Mouse (Mus musculus) monocyte, adult 5-6 weeks (primary cell): ENCODE results near the gene Trmt44. TPM values are rescaled to one million over a fixed set of nuclear protein-coding genes. Genes with fewer than 3 reads are reported as not detected.

Experiments used
- total RNA-seq: library from RNA; stranded (forward); fragments of 200-1000, 200-491, 200-594 nt; gene quantifications from 3 replicates; pipeline ENCODE4 v1.2.3, GENCODE M21; 2017

Trmt44 gene
- total RNA-seq, 1 experiment from 2014 or later: 19.1 TPM

Other genes starting within 250 kb of the Trmt44 start
- not detected in 3 replicates for gene Hmx1, start 186.0 kb downstream of the Trmt44 start, total RNA-seq
- gene Cpz, start 49.4 kb downstream of the Trmt44 start, total RNA-seq: not detected in 3 replicates
- 54.4 to 70.1 TPM (median 59.2 TPM) in 3 replicates for gene Acox3, start 8.0 kb upstream of the Trmt44 start, total RNA-seq
- not detected in 3 replicates for gene Htra3, start 104.7 kb upstream of the Trmt44 start, total RNA-seq
- 8.3 to 17.8 TPM (median 12.1 TPM) in 3 replicates for gene Sh3tc1, start 164.9 kb upstream of the Trmt44 start, total RNA-seq
- 1.4 to 5.4 TPM in 2 of 3 replicates, not detected in the other for gene Ablim2, start 182.8 kb upstream of the Trmt44 start, total RNA-seq